In the genomic region with DNA sequence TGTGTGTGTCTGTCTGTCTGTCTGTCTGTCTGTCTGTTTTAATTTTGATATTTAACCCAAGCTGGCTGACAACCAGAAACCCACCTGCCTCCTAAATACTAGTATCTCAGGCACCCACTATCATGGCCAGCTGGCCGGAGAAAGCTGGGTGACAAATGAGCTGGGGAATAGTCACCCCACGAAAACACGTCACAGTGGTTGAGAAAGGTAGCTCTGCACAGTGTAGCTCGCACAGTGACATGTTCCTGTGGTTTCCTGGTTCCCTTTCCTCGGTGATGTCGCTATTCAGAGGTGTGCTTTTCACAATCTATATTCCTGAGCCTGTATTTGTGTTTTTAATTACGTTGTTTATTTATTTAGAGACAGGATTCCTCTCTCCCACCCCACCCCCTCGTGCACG, we compare ENCODE assay signal across 32 mouse cellular contexts.
"Had no signal": no experiment of that assay in that cellular context is flagged by ENCODE, and none has a peak within 500 bp of the region (broad histone marks: within the 10 kb centered on the region; RNA-seq: fewer than 3 reads in every experiment).

No protein-coding gene starts in this region.

- H3K9ac ChIP-seq: limb, embryonic 12.5 days; limb, embryonic 13.5 days; limb, embryonic 15.5 days; liver, embryonic 12.5 days; liver, embryonic 13.5 days; liver, embryonic 14.5 days; liver, embryonic 15.5 days; liver, postnatal 0 days; lung, embryonic 14.5 days; lung, embryonic 15.5 days; midbrain, embryonic 12.5 days; midbrain, embryonic 13.5 days; midbrain, embryonic 15.5 days; neural tube, embryonic 12.5 days; neural tube, embryonic 13.5 days had no signal

- H3K4me1 ChIP-seq: limb, embryonic 15.5 days; liver, embryonic 12.5 days; liver, embryonic 13.5 days; liver, embryonic 15.5 days; megakaryocyte, embryonic 14.5 days; midbrain, embryonic 15.5 days; neural tube, embryonic 13.5 days had no signal

- H3K27me3 ChIP-seq: midbrain, embryonic 15.5 days had no signal

- H3K9me3 ChIP-seq: limb, embryonic 10.5 days; limb, embryonic 12.5 days; limb, embryonic 13.5 days; limb, embryonic 15.5 days; liver, embryonic 12.5 days; liver, embryonic 13.5 days; liver, embryonic 15.5 days; lung, embryonic 15.5 days; megakaryocyte, embryonic 14.5 days; midbrain, embryonic 10.5 days; midbrain, embryonic 12.5 days; midbrain, embryonic 13.5 days; midbrain, embryonic 15.5 days; neural tube, embryonic 12.5 days; neural tube, embryonic 13.5 days had no signal

- DNase-seq: left cerebral cortex, postnatal 4 days; liver; liver, embryonic 13.5 days; liver, postnatal 0 days; lung, adult 18-20 months; lung, embryonic 14.5 days; lung, postnatal 10 days; lung, postnatal 14 days; lung, postnatal 36 days; lung, postnatal 4 days; midbrain, embryonic 14.5 days had no signal

- H3K27ac ChIP-seq: limb, embryonic 10.5 days; limb, embryonic 12.5 days; limb, embryonic 13.5 days; limb, embryonic 15.5 days; liver, embryonic 12.5 days; liver, embryonic 13.5 days; liver, embryonic 14.5 days; liver, embryonic 15.5 days; lung, embryonic 15.5 days; macrophage; midbrain, embryonic 12.5 days; midbrain, embryonic 13.5 days; midbrain, embryonic 15.5 days; neural tube, embryonic 12.5 days; neural tube, embryonic 13.5 days had no signal

- H3K4me2 ChIP-seq: limb, embryonic 12.5 days; limb, embryonic 13.5 days; limb, embryonic 15.5 days; liver, embryonic 11.5 days; liver, embryonic 12.5 days; liver, embryonic 13.5 days; liver, embryonic 15.5 days; lung, embryonic 14.5 days; lung, embryonic 15.5 days; midbrain, embryonic 11.5 days; midbrain, embryonic 12.5 days; midbrain, embryonic 13.5 days; midbrain, embryonic 15.5 days; neural tube, embryonic 12.5 days; neural tube, embryonic 13.5 days had no signal

- H3K4me3 ChIP-seq: limb, embryonic 10.5 days; limb, embryonic 12.5 days; limb, embryonic 13.5 days; limb, embryonic 15.5 days; liver, embryonic 12.5 days; liver, embryonic 13.5 days; liver, embryonic 15.5 days; lung, embryonic 15.5 days; megakaryocyte, embryonic 14.5 days; midbrain, embryonic 10.5 days; midbrain, embryonic 12.5 days; midbrain, embryonic 13.5 days; midbrain, embryonic 15.5 days; myocyte; neural tube, embryonic 12.5 days; neural tube, embryonic 13.5 days had no signal

- ATAC-seq: liver, embryonic 12.5 days; liver, postnatal 0 days; lung, postnatal 0 days; midbrain, embryonic 13.5 days; midbrain, embryonic 15.5 days; midbrain, embryonic 16.5 days had no signal

- H3K36me3 ChIP-seq: limb, embryonic 10.5 days; limb, embryonic 12.5 days; limb, embryonic 13.5 days; limb, embryonic 15.5 days; liver, embryonic 12.5 days; liver, embryonic 13.5 days; liver, embryonic 15.5 days; lung, embryonic 15.5 days; midbrain, embryonic 10.5 days; midbrain, embryonic 12.5 days; midbrain, embryonic 13.5 days; midbrain, embryonic 15.5 days; neural tube, embryonic 12.5 days; neural tube, embryonic 13.5 days had no signal
